Mouse (Mus musculus) midbrain, postnatal 0 days (tissue): ENCODE data around the gene Fkbpl. TPM values are rescaled to one million over a fixed set of nuclear protein-coding genes. Genes with fewer than 3 reads are reported as not detected.

ENCODE experiments used
- ATAC-seq: fragments of 200-750 bp; cut with Nextera tagmentation; 2 replicates; pipeline ENCODE4 v1.8.0; 2017; ENCODE audit warnings: moderate number of reproducible peaks, mild to moderate bottlenecking, moderate TSS enrichment, moderate library complexity; ENCODE audit not compliant: low FRiP score
- DNase-seq: peaks from one replicate; pipeline ENCODE4 v3.0.0-alpha.2; 2015; ENCODE audit warnings: low spot score
- H3K27ac ChIP-seq: fragments of 300-500 bp; sonication (generic); 2 replicates; pipeline ENCODE4 v1.5.1; 2014; ENCODE audit warnings: low read depth, mild to moderate bottlenecking, low read length, mixed read lengths
- H3K27me3 ChIP-seq: fragments of 300-500 bp; sonication (generic); 2 replicates; pipeline ENCODE4 v1.6.1; 2014; ENCODE audit warnings: low read length, control low read depth, mixed read lengths; ENCODE audit not compliant: insufficient read depth
- H3K36me3 ChIP-seq: fragments of 300-500 bp; sonication (generic); 2 replicates; pipeline ENCODE4 v1.6.1; 2014; ENCODE audit warnings: low read length, control low read depth, mixed read lengths; ENCODE audit not compliant: insufficient read depth
- H3K4me1 ChIP-seq: fragments of 300-500 bp; sonication (generic); 2 replicates; pipeline ENCODE4 v1.6.1; 2014; ENCODE audit warnings: mild to moderate bottlenecking, control low read depth, antibody characterized with exemption, low read length, mixed read lengths; ENCODE audit not compliant: insufficient read depth
- H3K4me2 ChIP-seq: fragments of 300-500 bp; sonication (generic); 2 replicates; pipeline ENCODE4 v1.6.1; 2014; ENCODE audit warnings: low read depth, mild to moderate bottlenecking, low read length, mixed read lengths; ENCODE audit not compliant: poor library complexity, severe bottlenecking
- H3K4me3 ChIP-seq: fragments of 300-500 bp; sonication (generic); 2 replicates; pipeline ENCODE4 v1.5.1; 2014; ENCODE audit warnings: low read depth, mild to moderate bottlenecking, low read length, moderate library complexity
- H3K9ac ChIP-seq: fragments of 300-500 bp; sonication (generic); replicated peaks from 2 replicates; pipeline ENCODE4 v1.6.1; 2014; ENCODE audit warnings: mild to moderate bottlenecking, low read length, moderate library complexity, mixed read lengths; ENCODE audit not compliant: poor library complexity, severe bottlenecking
- H3K9me3 ChIP-seq: fragments of 300-500 bp; sonication (generic); 2 replicates; pipeline ENCODE4 v1.6.1; 2016; ENCODE audit warnings: low read length, control low read depth
- CTCF ChIP-seq: IDR thresholded peaks from 2 replicates; pipeline ENCODE4 v1.5.1; 2016; ENCODE audit warnings: antibody characterized with exemption, mild to moderate bottlenecking
- WGBS: fragments of 180-500 bp; shearing (Covaris S2); extraction: QIAGEN DNeasy Blood & Tissue Kit; methylation state at CpG from one replicate; pipeline ENCODE4 v1.1.7; 2014; 5-methylcytosine and 5-hydroxymethylcytosine counted together
- polyA plus RNA-seq: library from polyadenylated mRNA; unstranded; fragments of >200 nt; fragmentation: Nextera tagmentation; extraction: Ambion mirVana; gene quantifications from 2 replicates; pipeline ENCODE4 v1.2.1, GENCODE M21; 2015
- total RNA-seq: library from RNA; depleted of rRNA; stranded (reverse); fragments of >200 nt; gene quantifications from 2 replicates; pipeline ENCODE4 v1.2.3, GENCODE M21; 2014

Gene Fkbpl
- total and polyA plus RNA-seq, 2 experiments from 2014 or later, result 6.2 to 10.7 TPM

GRCm38 (mm10) chr17:34640778-34641601 is 3.6 kb upstream of the Fkbpl start:
- DNase-seq (peak; percentile 73), ATAC-seq (no peak)
- Histone ChIP-seq H3K9me3 (no peaks in the 10 kb centered on the region), H3K4me2 (no peak overlapping the region), H3K27ac (peak overlapping the region; percentile 32; the same call in 1 of the 2 replicates), H3K9ac (no peak overlapping the region), H3K4me3 (no peak overlapping the region), H3K36me3 (no peaks in the 10 kb centered on the region), H3K4me1 (no peaks in the 10 kb centered on the region), H3K27me3 (no peaks in the 10 kb centered on the region)
- TF ChIP-seq CTCF, result peak; percentile 26; the same call in 1 of the 2 replicates
- WGBS, result 12% methylated on average over 11 of the region's 11 CpGs

- Histone ChIP-seq H3K4me1 (no peaks in the 10 kb centered on the region; the same call in 1 of the 2 replicates), H3K4me2 (no peak overlapping the region), H3K36me3 (no peaks in the 10 kb centered on the region), H3K4me3 (no peak overlapping the region), H3K27ac (no peak overlapping the region), H3K9ac (no peak overlapping the region), H3K27me3 (no peaks in the 10 kb centered on the region), H3K9me3 (no peaks in the 10 kb centered on the region)
- no peak for DNase-seq
- no peak for TF ChIP-seq CTCF
- ATAC-seq, result no peak
- WGBS, result 91% methylated on average over 3 of the region's 3 CpGs
Measured at GRCm38 (mm10) chr17:34641945-34642344, 2.6 kb upstream of the Fkbpl start.

DNA sequence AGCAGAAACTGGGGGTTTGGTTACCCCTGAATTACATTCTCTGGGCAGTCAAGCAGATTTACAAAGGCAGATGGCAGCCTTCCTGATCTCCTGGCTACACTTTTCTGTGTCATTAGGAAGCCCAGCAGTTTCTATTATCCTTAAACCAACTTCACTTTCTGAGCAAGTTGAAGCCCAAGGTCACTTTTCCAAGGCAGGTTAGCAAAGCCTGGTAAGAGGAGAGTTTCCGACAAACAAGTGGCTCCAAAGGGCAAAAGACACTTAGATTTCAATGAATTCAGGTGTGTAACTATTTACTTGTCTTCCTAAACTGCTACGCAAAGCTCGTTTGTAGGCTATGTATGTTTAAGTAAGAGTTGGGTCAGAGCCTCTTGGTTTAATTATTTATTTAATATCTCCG is 1.2 kb upstream of the Fkbpl start:
- no peak for TF ChIP-seq CTCF
- Histone ChIP-seq H3K4me1 (peaks cover 7% of the 10 kb centered on the region), H3K9ac (no peak overlapping the region), H3K27ac (no peak overlapping the region), H3K27me3 (no peaks in the 10 kb centered on the region), H3K4me2 (no peak overlapping the region), H3K36me3 (0 out of 2 replicates have a peak, but pooled peaks cover under 1% of the 10 kb centered on the region), H3K4me3 (no peak overlapping the region), H3K9me3 (no peaks in the 10 kb centered on the region)
- ATAC-seq (no peak), DNase-seq (no peak)
- whole genome bisulfite sequencing, result 88% methylated on average over 4 of the region's 4 CpGs

- 84% methylated on average over 10 of the region's 10 CpGs for WGBS
- Histone ChIP-seq H3K9me3 (no peaks in the 10 kb centered on the region), H3K27me3 (no peaks in the 10 kb centered on the region), H3K4me3 (no peak overlapping the region), H3K4me2 (no peak overlapping the region), H3K36me3 (peaks cover 4% of the 10 kb centered on the region; the same call in 1 of the 2 replicates), H3K27ac (no peak overlapping the region), H3K4me1 (peaks cover 7% of the 10 kb centered on the region), H3K9ac (no peak overlapping the region)
- ATAC-seq, result no peak
- DNase-seq, result no peak
- no peak for TF ChIP-seq CTCF
Measured at GRCm38 (mm10) chr17:34643944-34644343, 620 bp upstream of the Fkbpl start.

DNA sequence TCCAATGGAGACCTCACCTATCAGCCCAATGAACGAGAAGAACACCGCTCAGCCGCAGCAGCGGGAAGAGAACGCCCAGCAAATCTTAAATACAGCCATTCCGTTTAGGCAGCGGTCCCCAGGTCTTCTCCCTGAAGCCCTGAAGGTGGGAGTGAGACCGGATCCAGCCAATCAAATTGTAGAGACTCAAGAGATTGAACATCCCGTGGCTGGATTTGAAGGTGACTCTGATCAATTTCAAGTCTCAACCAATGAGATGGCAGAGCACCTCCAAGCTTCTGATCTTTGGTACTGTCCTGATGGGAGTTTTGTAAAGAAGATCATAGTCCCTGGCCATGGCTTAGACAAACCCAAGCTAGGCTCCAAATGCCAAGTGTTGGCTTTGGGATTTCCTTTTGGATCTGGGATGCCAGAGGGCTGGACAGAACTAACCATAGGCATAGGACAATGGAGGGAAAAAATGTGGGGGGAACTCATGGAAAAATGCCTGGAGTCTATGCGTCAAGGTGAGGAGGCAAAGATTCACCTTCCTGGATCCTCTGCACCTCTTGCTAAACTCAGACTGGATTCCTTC is 779 bp downstream of the Fkbpl start:
- H3K27me3 ChIP-seq, result no peaks in the 10 kb centered on the region
- no peak overlapping the region; the same call in 1 of the 2 replicates for H3K27ac ChIP-seq
- peak overlapping the region; percentile 43 for H3K4me3 ChIP-seq
- peaks cover 17% of the 10 kb centered on the region for H3K36me3 ChIP-seq
- no peak for ATAC-seq
- no peaks in the 10 kb centered on the region for H3K9me3 ChIP-seq
- H3K4me1 ChIP-seq, result peaks cover 7% of the 10 kb centered on the region
- H3K4me2 ChIP-seq, result peak overlapping the region; percentile 55
- DNase-seq, result no peak
- 50% methylated on average over 10 of the region's 10 CpGs for WGBS
- no peak for TF ChIP-seq CTCF
- H3K9ac ChIP-seq, result no peak overlapping the region
